Mouse (Mus musculus): ENCODE data around the gene BC048679. TPM values are rescaled to one million over a fixed set of nuclear protein-coding genes. Genes with fewer than 3 reads are reported as not detected.

Gene BC048679
- polyA plus RNA-seq, 1 experiment from 2014 or later: not detected

DNA sequence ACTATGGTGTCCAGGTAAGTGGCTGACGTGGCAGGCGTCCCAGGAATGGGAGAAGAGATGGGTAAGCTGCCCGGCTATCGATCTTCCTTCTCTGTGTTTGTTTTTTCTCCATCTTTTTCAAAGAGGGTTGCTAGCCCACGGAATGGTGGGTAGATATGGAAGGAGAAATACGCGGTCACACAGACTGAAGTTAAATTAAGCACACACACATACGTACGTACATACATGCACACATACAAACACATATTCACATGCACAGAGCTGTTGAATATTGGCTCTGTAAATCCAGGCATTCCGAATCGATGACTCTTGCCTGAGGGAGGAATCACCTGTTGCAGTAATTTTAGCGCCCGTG, 25.6 kb upstream of the BC048679 start:
- peak overlapping the region; percentile 57 for H3K4me3 ChIP-seq (ENCODE audit: low read depth, low read length)
- H3K36me3 ChIP-seq (ENCODE audit: control insufficient read depth, insufficient read depth, low read length): peaks cover 3% of the 10 kb centered on the region
- H3K9ac ChIP-seq (ENCODE audit: low read length): peak overlapping the region; percentile 69
- ATAC-seq (ENCODE audit: insufficient read depth, low FRiP score, low TSS enrichment): no peak; the same call in 1 of the 2 replicates
- H3K9me3 ChIP-seq (ENCODE audit: control insufficient read depth, low read length): no peaks in the 10 kb centered on the region
- WGBS: 13% methylated on average over 13 of the region's 13 CpGs
- H3K4me2 ChIP-seq (ENCODE audit: low read depth): peak overlapping the region; percentile 76
- H3K27ac ChIP-seq (ENCODE audit: low read depth, low read length): peak overlapping the region; percentile 78; the same call in 1 of the 2 replicates
- DNase-seq (ENCODE audit: low spot score): no peak
- H3K27me3 ChIP-seq (ENCODE audit: control insufficient read depth, insufficient read depth, low read length): no peaks in the 10 kb centered on the region
- H3K4me1 ChIP-seq (ENCODE audit: control insufficient read depth, insufficient read depth, low read length): 0 out of 2 replicates have a peak, but pooled peaks cover 8% of the 10 kb centered on the region

DNA sequence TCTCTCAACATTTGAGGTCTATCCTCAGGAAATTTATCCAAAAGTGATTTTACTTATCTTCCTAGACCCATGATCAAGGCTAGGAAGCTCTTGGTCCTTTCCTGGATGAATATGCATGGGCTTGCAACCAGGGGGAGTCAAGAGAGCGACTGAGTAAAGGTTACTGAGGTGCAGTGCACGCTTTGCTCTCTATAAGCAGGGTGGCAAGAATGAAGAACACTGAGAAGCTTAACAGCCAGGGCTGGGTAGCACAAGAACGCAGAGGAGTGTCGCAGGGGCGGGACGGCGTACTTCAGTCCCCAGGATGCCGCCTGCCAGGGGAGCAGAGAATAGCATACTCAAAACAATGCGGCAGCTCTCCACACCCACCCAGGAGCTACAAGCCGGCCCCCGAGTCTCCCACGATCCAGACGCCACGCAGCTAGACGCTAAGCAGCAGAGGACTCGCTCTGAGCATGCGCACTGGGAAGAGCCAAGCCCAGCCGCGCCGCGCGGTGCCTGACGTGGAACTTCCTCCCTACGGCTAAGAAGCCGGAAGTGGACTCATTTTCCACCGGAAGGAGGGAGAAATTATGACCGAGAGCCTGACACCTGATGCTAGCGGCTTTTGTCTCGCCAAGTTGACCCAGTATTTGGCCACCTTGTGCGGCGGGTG, 25.1 kb upstream of the BC048679 start:
- WGBS: under 1% methylated on average over 31 of the region's 31 CpGs
- H3K4me2 ChIP-seq (ENCODE audit: low read depth): peak overlapping the region; percentile 76

DNA sequence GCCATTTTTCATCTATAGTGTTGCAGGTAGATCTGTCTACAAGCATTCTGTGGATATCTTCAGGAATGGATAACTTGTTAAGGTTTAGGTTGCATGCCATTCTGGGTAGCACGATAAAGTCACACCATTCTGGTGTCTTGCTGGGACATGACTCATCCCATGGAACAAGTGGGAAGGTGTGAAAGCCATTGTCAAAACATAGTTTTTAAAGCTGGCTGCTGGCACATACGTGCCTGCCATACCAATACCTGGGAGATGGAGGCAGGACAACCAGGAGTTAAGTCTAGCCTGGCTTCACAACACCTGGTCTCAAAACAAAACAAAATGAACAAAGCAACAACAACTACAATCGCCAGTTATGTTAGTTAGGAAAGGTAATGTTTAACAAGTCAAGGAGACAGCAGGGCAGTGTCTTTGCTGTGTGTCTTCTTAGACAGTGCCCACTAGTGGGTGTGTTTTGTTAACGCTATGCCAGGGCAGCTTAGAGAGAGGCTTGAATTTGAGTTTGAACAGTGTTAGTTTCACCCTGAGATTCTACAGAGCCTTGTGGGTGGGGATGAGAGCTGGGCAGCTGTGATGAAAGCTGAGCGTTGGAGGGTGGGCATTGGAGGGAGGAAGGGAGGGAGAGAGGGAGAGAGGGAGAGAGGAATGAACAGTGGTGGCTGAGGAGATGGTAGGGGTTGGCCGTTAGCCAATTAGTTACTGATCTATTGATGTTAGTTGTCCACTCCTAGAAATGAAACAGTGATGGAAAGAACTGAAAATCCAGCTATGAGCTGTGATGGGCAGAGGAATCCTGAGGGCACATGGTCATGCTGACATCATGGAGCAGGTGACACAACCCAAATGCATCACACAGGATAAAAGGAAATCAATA, 18.3 kb upstream of the BC048679 start:
- DNase-seq (ENCODE audit: low spot score) (no peak), ATAC-seq (ENCODE audit: insufficient read depth, low FRiP score, low TSS enrichment) (no peak)
- H3K9ac ChIP-seq (ENCODE audit: low read length): no peak overlapping the region
- H3K9me3 ChIP-seq (ENCODE audit: control insufficient read depth, low read length): no peaks in the 10 kb centered on the region
- no peaks in the 10 kb centered on the region for H3K4me1 ChIP-seq (ENCODE audit: control insufficient read depth, insufficient read depth, low read length)
- H3K27me3 ChIP-seq (ENCODE audit: control insufficient read depth, insufficient read depth, low read length): no peaks in the 10 kb centered on the region
- H3K36me3 ChIP-seq (ENCODE audit: control insufficient read depth, insufficient read depth, low read length): no peaks in the 10 kb centered on the region
- no peak overlapping the region for H3K4me2 ChIP-seq (ENCODE audit: low read depth)
- H3K27ac ChIP-seq (ENCODE audit: low read depth, low read length): no peak overlapping the region
- 68% methylated on average over 6 of the region's 6 CpGs for WGBS
- H3K4me3 ChIP-seq (ENCODE audit: low read depth, low read length): no peak overlapping the region

More for the DNA sequence above, 25.1 kb upstream of the BC048679 start:
- no peaks in the 10 kb centered on the region for H3K9me3 ChIP-seq (ENCODE audit: control insufficient read depth, low read length)
- DNase-seq (ENCODE audit: low spot score) (peak; percentile 97), ATAC-seq (ENCODE audit: insufficient read depth, low FRiP score, low TSS enrichment) (peak; percentile 94)
- H3K4me3 ChIP-seq (ENCODE audit: low read depth, low read length): peak overlapping the region; percentile 57
- 0 out of 2 replicates have a peak, but pooled peaks cover 8% of the 10 kb centered on the region for H3K4me1 ChIP-seq (ENCODE audit: control insufficient read depth, insufficient read depth, low read length)
- H3K27ac ChIP-seq (ENCODE audit: low read depth, low read length): peak overlapping the region; percentile 78
- peak overlapping the region; percentile 69 for H3K9ac ChIP-seq (ENCODE audit: low read length)
- H3K27me3 ChIP-seq (ENCODE audit: control insufficient read depth, insufficient read depth, low read length): no peaks in the 10 kb centered on the region
- peaks cover 3% of the 10 kb centered on the region for H3K36me3 ChIP-seq (ENCODE audit: control insufficient read depth, insufficient read depth, low read length)

DNA sequence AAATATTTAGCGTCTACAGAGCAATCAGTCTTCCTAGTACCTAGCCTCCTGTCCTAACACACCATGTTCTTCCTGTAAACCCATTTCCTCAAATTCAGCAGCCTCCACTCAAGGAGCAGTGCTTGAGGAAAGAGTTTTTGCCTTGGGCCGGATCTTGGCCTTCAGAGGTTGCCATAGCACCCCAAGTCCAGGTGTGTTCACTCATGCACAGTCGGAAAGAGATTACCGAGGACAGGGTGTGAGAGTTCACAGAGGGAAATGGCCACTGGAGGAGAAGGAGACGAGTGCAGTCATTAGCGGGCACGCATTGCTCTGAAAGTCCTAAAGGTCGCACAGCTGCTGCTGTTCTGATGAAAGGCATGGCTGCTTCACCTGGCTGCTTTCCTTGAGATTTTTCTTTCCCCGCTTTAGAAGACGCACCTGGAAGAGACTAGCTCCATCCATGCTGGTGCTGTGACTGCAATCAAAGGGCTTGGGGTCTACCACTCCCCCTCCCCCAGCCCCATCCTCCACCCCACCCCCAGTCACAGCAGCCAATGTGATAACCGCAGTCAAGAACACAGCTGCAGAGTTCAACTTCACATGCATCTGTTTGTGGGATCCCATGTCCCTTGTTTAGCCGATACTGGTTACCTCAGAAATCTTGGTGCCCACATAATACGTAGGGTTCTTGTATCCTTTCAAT, 17.0 kb upstream of the BC048679 start:
- Histone ChIP-seq H3K9ac (ENCODE audit: low read length) (no peak overlapping the region; the same call in 1 of the 2 replicates), H3K27ac (ENCODE audit: low read depth, low read length) (no peak overlapping the region), H3K36me3 (ENCODE audit: control insufficient read depth, insufficient read depth, low read length) (no peaks in the 10 kb centered on the region), H3K9me3 (ENCODE audit: control insufficient read depth, low read length) (no peaks in the 10 kb centered on the region), H3K4me2 (ENCODE audit: low read depth) (no peak overlapping the region), H3K27me3 (ENCODE audit: control insufficient read depth, insufficient read depth, low read length) (no peaks in the 10 kb centered on the region), H3K4me1 (ENCODE audit: control insufficient read depth, insufficient read depth, low read length) (no peaks in the 10 kb centered on the region), H3K4me3 (ENCODE audit: low read depth, low read length) (no peak overlapping the region)
- no peak for DNase-seq (ENCODE audit: low spot score)
- no peak for ATAC-seq (ENCODE audit: insufficient read depth, low FRiP score, low TSS enrichment)
- WGBS: 53% methylated on average over 13 of the region's 13 CpGs

DNA sequence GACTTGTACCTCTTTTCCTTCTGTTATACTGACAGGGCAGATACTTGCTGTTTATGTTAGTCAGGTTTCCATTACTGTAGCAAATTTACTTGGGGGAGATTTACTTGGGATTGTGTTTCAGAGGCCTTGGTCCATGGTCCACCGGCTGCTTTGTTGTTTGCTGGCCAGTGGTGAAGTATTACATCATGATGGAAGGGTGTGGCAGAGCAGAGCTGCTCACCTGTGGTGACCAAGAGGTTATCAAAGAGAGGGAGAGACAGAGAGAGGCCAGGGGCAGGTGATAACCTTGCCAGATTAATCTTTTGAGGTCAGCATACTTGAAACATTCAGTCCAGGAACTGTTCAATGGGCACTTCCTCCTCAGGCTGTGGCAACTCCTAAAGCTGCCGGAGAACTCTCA, 3.0 kb upstream of the BC048679 start:
- no peak for DNase-seq (ENCODE audit: low spot score)
- no peak overlapping the region for H3K27ac ChIP-seq (ENCODE audit: low read depth, low read length)
- peaks cover 4% of the 10 kb centered on the region for H3K4me1 ChIP-seq (ENCODE audit: control insufficient read depth, insufficient read depth, low read length)
- no peak overlapping the region for H3K4me2 ChIP-seq (ENCODE audit: low read depth)
- no peaks in the 10 kb centered on the region for H3K9me3 ChIP-seq (ENCODE audit: control insufficient read depth, low read length)
- H3K27me3 ChIP-seq (ENCODE audit: control insufficient read depth, insufficient read depth, low read length): no peaks in the 10 kb centered on the region
- no peak overlapping the region for H3K4me3 ChIP-seq (ENCODE audit: low read depth, low read length)
- H3K36me3 ChIP-seq (ENCODE audit: control insufficient read depth, insufficient read depth, low read length): no peaks in the 10 kb centered on the region
- ATAC-seq (ENCODE audit: insufficient read depth, low FRiP score, low TSS enrichment): no peak
- 91% methylated on average over 2 of the region's 2 CpGs for WGBS
- H3K9ac ChIP-seq (ENCODE audit: low read length): no peak overlapping the region

DNA sequence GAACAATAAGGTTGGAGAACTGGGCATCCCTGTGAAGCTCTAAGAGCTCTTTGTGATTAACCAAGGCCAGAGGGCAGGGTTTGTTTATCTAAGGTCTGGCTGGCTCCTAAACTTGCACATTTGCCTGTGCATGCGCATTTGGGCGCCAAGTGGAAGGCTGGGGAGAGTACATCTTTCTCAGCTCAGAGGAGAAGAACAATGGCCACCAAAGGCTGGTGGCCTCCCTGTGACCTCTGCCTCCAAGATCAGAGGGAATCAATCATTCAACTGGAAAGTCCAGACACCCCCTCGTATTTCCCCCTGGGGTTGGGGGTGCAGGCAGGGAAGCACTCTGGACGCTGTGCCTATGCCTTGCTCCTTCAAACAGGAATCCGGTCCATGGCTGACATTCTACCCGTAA, 910 bp downstream of the BC048679 start:
- Histone ChIP-seq H3K9ac (ENCODE audit: low read length) (no peak overlapping the region), H3K9me3 (ENCODE audit: control insufficient read depth, low read length) (no peaks in the 10 kb centered on the region), H3K27ac (ENCODE audit: low read depth, low read length) (no peak overlapping the region), H3K36me3 (ENCODE audit: control insufficient read depth, insufficient read depth, low read length) (no peaks in the 10 kb centered on the region), H3K4me2 (ENCODE audit: low read depth) (no peak overlapping the region), H3K4me3 (ENCODE audit: low read depth, low read length) (no peak overlapping the region), H3K4me1 (ENCODE audit: control insufficient read depth, insufficient read depth, low read length) (peaks cover 7% of the 10 kb centered on the region), H3K27me3 (ENCODE audit: control insufficient read depth, insufficient read depth, low read length) (no peaks in the 10 kb centered on the region)
- 18% methylated on average over 6 of the region's 6 CpGs for WGBS
- DNase-seq (ENCODE audit: low spot score) (peak; percentile 29), ATAC-seq (ENCODE audit: insufficient read depth, low FRiP score, low TSS enrichment) (no peak)

DNA sequence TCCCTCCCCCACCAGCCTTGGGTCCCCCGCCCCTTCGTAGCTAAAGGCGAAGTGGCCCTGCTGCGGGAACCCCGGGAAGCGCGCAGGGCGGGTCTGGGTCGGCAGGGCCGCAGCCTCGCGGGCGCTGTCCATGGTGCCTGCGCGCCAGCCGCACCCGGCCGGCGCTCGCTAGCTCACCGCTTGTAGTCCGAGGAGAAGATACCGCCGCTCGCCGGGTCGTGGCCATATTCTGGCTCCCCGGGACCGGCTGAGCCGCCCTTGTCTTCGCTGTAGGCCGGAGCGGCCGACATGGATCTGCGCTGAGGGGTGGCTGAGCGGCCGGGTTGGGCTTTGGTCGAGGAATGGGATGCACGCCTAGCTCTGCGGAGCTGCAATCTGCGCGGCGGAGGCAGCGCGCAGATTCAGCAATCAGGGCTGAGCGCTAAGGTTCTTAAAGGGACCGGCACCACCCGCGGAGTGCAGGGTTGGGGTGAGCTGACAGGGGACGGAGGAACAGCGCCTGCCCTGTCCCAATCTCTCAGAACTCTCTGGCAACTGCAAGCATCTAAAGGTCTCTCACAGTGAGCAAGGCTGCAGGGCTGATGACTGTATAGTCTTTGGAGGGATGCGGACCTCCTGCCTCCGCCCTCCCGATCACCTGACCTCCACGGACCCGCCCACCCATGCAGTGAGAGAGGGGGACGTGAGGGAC, 4.6 kb downstream of the BC048679 start, which contains the start of gene Ap3b2:
Gene Ap3b2, minus strand, starts transcription at position 595 of the 691 bp plus-strand sequence.
- 0% methylated on average over 57 of the region's 57 CpGs for WGBS
- DNase-seq (ENCODE audit: low spot score): peak; percentile 83
- Histone ChIP-seq H3K4me3 (ENCODE audit: low read depth, low read length) (peak within 1 kb of the TSS; percentile 67), H3K9ac (ENCODE audit: low read length) (peak within 1 kb of the TSS; percentile 81), H3K36me3 (ENCODE audit: control insufficient read depth, insufficient read depth, low read length) (no peaks in the 10 kb centered on the region), H3K27ac (ENCODE audit: low read depth, low read length) (peak within 1 kb of the TSS; percentile 91), H3K9me3 (ENCODE audit: control insufficient read depth, low read length) (no peaks in the 10 kb centered on the region), H3K4me2 (ENCODE audit: low read depth) (peak within 1 kb of the TSS; percentile 69), H3K27me3 (ENCODE audit: control insufficient read depth, insufficient read depth, low read length) (no peaks in the 10 kb centered on the region), H3K4me1 (ENCODE audit: control insufficient read depth, insufficient read depth, low read length) (peaks cover 13% of the 10 kb centered on the region)
- peak; percentile 92 for ATAC-seq (ENCODE audit: insufficient read depth, low FRiP score, low TSS enrichment)

DNA sequence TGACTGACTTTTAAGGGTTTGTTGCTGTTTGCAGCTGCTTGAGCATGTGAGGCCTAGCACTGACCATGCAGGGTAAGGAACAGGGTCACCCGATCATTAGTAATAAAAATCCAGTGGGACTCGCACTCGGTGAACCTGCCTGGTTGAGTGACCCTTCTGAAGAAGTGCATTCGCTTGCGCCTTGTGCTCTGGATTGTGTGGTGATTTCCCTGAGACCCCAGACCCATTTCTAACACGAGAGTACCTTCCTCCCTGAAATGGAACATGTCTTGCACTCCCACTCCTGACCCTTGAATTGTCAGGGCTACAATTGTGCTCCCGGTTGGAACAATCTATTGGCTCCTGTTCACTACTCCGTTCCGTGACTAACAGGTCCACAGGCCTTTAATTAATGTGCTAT, 5.5 kb downstream of the BC048679 start:
- WGBS: 37% methylated on average over 9 of the region's 9 CpGs
- peak overlapping the region; percentile 69 for H3K4me2 ChIP-seq (ENCODE audit: low read depth)
- no peaks in the 10 kb centered on the region for H3K27me3 ChIP-seq (ENCODE audit: control insufficient read depth, insufficient read depth, low read length)
- peak overlapping the region; percentile 67 for H3K4me3 ChIP-seq (ENCODE audit: low read depth, low read length)
- no peaks in the 10 kb centered on the region for H3K36me3 ChIP-seq (ENCODE audit: control insufficient read depth, insufficient read depth, low read length)
- H3K9ac ChIP-seq (ENCODE audit: low read length): peak overlapping the region; percentile 81
- DNase-seq (ENCODE audit: low spot score) (no peak), ATAC-seq (ENCODE audit: insufficient read depth, low FRiP score, low TSS enrichment) (no peak)
- H3K27ac ChIP-seq (ENCODE audit: low read depth, low read length): 0 out of 2 replicates have a peak overlapping the region, but pooled peaks have one; percentile 10
- H3K9me3 ChIP-seq (ENCODE audit: control insufficient read depth, low read length): no peaks in the 10 kb centered on the region
- H3K4me1 ChIP-seq (ENCODE audit: control insufficient read depth, insufficient read depth, low read length): peaks cover 13% of the 10 kb centered on the region

Measured in neural tube, embryonic 11.5 days (tissue).